Mouse (Mus musculus) limb, embryonic 11.5 days (tissue): ENCODE measurements around the gene Wwox. TPM values are rescaled to one million over a fixed set of nuclear protein-coding genes. Genes with fewer than 3 reads are reported as not detected.
"Not testable (repeated sequence)": the region's sequence is repeated elsewhere in the genome, so short reads cannot be mapped to it uniquely, and the experiment has no call there.

Experiments used
- ATAC-seq: fragments of 200-750 bp; cut with Nextera tagmentation; 2 replicates; pipeline ENCODE4 v1.8.0; 2017; ENCODE audit warnings: low read depth; ENCODE audit not compliant: insufficient number of reproducible peaks, low FRiP score, low TSS enrichment
- DNase-seq: peaks from one replicate; pipeline ENCODE4 v3.0.0-alpha.2; 2015; ENCODE audit warnings: low spot score
- H3K27ac ChIP-seq: fragments of 300-500 bp; sonication (generic); replicated peaks from 2 replicates; pipeline ENCODE4 v1.5.1; 2014; ENCODE audit warnings: low read depth, mild to moderate bottlenecking, low read length
- H3K27me3 ChIP-seq: fragments of 300-500 bp; sonication (generic); 2 replicates; pipeline ENCODE4 v1.6.1; 2014; ENCODE audit warnings: mild to moderate bottlenecking, low read length, mixed read lengths; ENCODE audit not compliant: control insufficient read depth, insufficient read depth
- H3K36me3 ChIP-seq: fragments of 300-500 bp; sonication (generic); 2 replicates; pipeline ENCODE4 v1.6.1; 2014; ENCODE audit warnings: mild to moderate bottlenecking, low read length, moderate library complexity, mixed read lengths; ENCODE audit not compliant: control insufficient read depth, insufficient read depth
- H3K4me1 ChIP-seq: fragments of 300-500 bp; sonication (generic); 2 replicates; pipeline ENCODE4 v1.6.1; 2014; ENCODE audit warnings: low read length, mixed read lengths; ENCODE audit not compliant: control insufficient read depth, insufficient read depth
- H3K4me2 ChIP-seq: fragments of 300-500 bp; sonication (generic); 2 replicates; pipeline ENCODE4 v1.6.1; 2014; ENCODE audit warnings: low read depth, mild to moderate bottlenecking, moderate library complexity; ENCODE audit not compliant: severe bottlenecking
- H3K4me3 ChIP-seq: fragments of 300-500 bp; sonication (generic); 2 replicates; pipeline ENCODE4 v1.5.1; 2014; ENCODE audit warnings: low read depth, low read length
- H3K9ac ChIP-seq: fragments of 300-500 bp; sonication (generic); 2 replicates; pipeline ENCODE4 v1.6.1; 2014; ENCODE audit warnings: mild to moderate bottlenecking, low read length
- H3K9me3 ChIP-seq: fragments of 300-500 bp; sonication (generic); 2 replicates; pipeline ENCODE4 v1.6.1; 2016; ENCODE audit warnings: low read length; ENCODE audit not compliant: control insufficient read depth
- WGBS: fragments of 180-500 bp; shearing (Covaris S2); extraction: QIAGEN DNeasy Blood & Tissue Kit; methylation state at CpG from one replicate; pipeline ENCODE4 v1.1.7; 2014; 5-methylcytosine and 5-hydroxymethylcytosine counted together
- polyA plus RNA-seq: library from polyadenylated mRNA; unstranded; fragments of >200 nt; fragmentation: Nextera tagmentation; extraction: Ambion mirVana; gene quantifications from 2 replicates; pipeline ENCODE4 v1.2.1, GENCODE M21; 2014

Wwox gene
- polyA plus RNA-seq, 1 experiment from 2014 or later = 7.3 TPM

DNA sequence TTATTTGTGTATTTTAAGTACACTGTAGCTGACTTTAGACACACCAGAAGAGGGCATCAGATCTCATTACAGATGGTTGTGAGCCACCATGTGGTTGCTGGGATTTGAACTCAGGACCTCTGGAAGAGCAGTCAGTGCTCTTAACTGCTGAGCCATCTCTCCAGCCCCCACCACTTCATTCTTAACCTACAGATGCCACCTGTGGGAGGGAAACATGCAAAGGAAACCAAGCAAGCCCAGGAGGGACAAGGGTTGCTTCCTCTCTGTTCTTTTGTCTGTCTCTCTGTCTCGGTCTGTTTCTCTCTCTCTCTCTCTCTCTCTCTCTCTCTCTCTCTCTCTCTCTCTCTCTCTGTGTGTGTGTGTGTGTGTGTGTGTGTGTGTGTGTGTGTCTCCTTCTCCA, 388.4 kb downstream of the Wwox start:
- not testable (repeated sequence) for DNase-seq, H3K4me3 ChIP-seq, H3K27ac ChIP-seq, H3K36me3 ChIP-seq, ATAC-seq, H3K9me3 ChIP-seq, H3K27me3 ChIP-seq, H3K9ac ChIP-seq, H3K4me2 ChIP-seq, H3K4me1 ChIP-seq
- WGBS = no CpG with 5 or more reads among the region's 1 CpGs

DNA sequence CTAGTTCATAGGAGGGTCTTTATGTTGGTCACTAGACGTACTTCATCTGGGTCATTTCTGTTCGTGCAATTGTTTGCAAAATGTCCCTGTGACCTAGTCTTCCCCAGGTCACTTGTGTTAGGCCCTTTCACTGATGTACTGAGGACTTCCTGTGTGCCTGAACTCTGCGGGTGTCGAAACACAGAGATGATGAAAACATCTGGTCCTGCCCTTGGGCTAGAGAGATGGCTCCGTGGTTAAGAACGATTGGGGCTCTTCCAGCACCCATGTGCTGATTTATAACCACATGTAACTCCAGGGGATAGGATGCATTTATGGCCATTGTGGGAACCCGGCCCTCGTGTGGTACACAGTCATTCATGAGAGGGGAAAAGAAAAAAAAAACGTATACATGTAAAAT, 392.1 kb downstream of the Wwox start:
- ATAC-seq (no peak), DNase-seq (no peak)
- Histone ChIP-seq H3K9ac (no peak overlapping the region), H3K4me2 (no peak overlapping the region), H3K27me3 (no peaks in the 10 kb centered on the region), H3K36me3 (no peaks in the 10 kb centered on the region), H3K4me3 (no peak overlapping the region), H3K9me3 (no peaks in the 10 kb centered on the region), H3K4me1 (no peaks in the 10 kb centered on the region), H3K27ac (no peak overlapping the region)
- WGBS = 63% methylated on average over 9 of the region's 9 CpGs

DNA sequence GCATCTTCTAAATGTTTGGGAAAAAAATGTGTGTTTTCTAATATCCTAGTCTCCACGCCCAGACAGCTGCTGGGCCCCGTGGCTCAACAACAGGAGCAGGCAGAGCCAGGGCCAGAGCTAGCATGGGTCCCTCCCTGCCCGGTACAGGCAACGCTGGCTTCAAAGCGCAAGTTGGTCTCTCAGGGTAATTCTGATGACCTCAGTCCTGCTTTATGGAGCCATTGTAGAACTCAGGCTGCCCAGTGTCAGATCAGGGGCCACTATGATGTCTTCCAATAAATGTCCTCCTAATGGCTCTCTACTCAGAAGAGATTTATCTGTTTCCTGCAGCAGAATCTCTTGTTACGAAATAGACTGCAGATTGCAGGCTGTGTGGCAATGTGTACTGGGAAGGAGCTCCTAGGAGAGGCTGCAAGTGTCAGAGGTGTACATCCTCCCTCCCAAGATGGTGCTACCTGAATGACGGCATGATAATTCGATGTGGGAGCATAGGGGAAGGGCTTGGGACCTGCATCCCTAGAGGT, 392.9 kb downstream of the Wwox start:
- H3K27ac ChIP-seq = no peak overlapping the region
- DNase-seq (no peak), ATAC-seq (no peak)
- no peaks in the 10 kb centered on the region for H3K9me3 ChIP-seq
- H3K9ac ChIP-seq = no peak overlapping the region
- no peaks in the 10 kb centered on the region for H3K27me3 ChIP-seq
- no peaks in the 10 kb centered on the region for H3K4me1 ChIP-seq
- no peak overlapping the region for H3K4me3 ChIP-seq
- no peak overlapping the region; the same call in 1 of the 2 replicates for H3K4me2 ChIP-seq
- H3K36me3 ChIP-seq = no peaks in the 10 kb centered on the region
- 64% methylated on average over 8 of the region's 8 CpGs for WGBS

DNA sequence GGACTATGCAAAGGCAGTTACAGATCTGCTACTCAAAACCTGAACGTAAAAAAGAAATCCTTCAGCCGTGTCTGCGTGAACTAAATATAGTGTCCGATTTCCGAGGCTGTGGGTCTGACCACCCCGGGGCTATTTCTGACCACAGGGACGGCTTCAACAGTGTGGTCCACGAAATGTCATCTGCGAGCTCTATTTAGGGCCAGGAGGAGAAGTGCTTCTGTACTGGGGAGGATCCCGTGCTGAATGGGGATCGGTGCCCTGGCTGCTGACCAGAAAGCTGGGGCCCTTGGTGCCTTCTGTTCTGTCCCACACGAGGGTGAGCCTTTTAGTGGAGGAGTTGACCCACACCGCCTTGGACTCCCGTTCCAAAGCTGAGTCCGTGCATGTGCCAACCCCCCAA, 395.3 kb downstream of the Wwox start:
- H3K27ac ChIP-seq = no peak overlapping the region
- no peaks in the 10 kb centered on the region for H3K9me3 ChIP-seq
- H3K27me3 ChIP-seq = no peaks in the 10 kb centered on the region
- DNase-seq (no peak), ATAC-seq (no peak)
- H3K4me3 ChIP-seq = no peak overlapping the region
- H3K9ac ChIP-seq = no peak overlapping the region
- no peaks in the 10 kb centered on the region for H3K36me3 ChIP-seq
- no peaks in the 10 kb centered on the region for H3K4me1 ChIP-seq
- H3K4me2 ChIP-seq = no peak overlapping the region
- 86% methylated on average over 15 of the region's 15 CpGs for WGBS

DNA sequence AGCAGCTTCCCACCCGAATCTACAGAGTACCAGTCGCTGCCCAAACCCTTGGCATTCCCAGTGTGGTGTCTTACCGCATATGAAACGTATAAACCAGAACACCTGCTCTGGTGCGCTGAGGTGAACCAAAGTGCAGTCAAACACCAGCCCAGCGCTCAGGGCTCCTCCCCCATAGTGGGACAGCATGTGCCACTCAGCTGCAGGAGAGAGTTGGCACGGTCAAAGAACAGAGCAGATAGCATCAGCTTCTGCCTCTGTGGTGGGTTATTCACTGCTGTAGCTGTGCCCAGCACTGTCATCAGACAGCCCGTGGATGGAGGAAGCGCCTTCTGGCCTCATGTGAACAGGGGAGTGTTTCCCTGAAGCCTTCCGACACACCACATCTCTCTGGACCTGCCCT, 400.5 kb downstream of the Wwox start:
- Histone ChIP-seq H3K27ac (no peak overlapping the region), H3K4me1 (no peaks in the 10 kb centered on the region), H3K4me2 (no peak overlapping the region), H3K9ac (no peak overlapping the region), H3K36me3 (no peaks in the 10 kb centered on the region), H3K27me3 (no peaks in the 10 kb centered on the region), H3K9me3 (no peaks in the 10 kb centered on the region), H3K4me3 (no peak overlapping the region)
- 90% methylated on average over 10 of the region's 10 CpGs for WGBS
- no peak for DNase-seq
- no peak for ATAC-seq

DNA sequence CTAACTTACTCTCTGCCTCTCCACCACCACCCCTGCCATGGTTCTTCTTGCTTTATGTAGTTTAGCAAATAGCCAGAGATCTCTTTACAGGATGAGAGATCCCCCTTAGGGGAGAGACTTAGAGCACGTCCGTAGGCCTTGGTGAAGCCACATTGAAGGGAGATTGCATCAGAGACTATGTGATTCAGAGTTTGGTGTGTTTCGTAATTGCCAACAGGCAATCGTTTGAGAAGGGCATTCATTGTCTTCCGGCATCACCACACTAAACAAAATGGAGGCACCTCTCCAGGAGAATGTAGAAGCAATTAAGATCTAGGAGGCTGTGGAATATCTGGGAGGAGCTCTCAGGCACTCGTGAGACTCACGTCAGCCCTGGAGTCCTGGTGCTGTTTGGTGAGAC, 408.2 kb downstream of the Wwox start:
- H3K27me3 ChIP-seq = no peaks in the 10 kb centered on the region
- 86% methylated on average over 7 of the region's 7 CpGs for WGBS
- no peak for ATAC-seq

DNA sequence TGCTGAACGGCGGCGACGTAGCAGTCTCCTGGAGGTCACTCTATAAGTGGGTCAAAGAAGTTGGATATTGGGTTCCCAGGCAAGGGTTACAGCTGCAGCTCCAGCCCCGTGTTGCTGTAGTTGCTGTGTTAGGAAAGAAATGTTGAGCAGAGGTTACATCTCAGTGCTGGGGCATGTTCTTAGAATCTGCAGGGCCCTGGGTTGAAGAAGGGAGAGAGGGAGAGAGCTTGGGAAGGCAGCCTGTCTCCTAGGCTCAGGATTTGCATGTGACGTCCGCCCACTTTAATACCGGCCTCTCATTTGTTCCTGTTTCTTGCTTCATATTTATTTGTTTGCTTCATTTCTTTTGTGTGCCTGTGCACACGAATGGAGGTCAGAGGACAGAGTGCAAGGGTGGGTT, 410.0 kb downstream of the Wwox start:
- no peaks in the 10 kb centered on the region for H3K9me3 ChIP-seq

More for the DNA sequence above, 408.2 kb downstream of the Wwox start:
- Histone ChIP-seq H3K27ac (no peak overlapping the region), H3K4me2 (no peak overlapping the region), H3K9me3 (no peaks in the 10 kb centered on the region), H3K9ac (no peak overlapping the region), H3K36me3 (no peaks in the 10 kb centered on the region), H3K4me1 (0 out of 2 replicates have a peak, but pooled peaks cover 2% of the 10 kb centered on the region), H3K4me3 (no peak overlapping the region)
- DNase-seq = no peak

DNA sequence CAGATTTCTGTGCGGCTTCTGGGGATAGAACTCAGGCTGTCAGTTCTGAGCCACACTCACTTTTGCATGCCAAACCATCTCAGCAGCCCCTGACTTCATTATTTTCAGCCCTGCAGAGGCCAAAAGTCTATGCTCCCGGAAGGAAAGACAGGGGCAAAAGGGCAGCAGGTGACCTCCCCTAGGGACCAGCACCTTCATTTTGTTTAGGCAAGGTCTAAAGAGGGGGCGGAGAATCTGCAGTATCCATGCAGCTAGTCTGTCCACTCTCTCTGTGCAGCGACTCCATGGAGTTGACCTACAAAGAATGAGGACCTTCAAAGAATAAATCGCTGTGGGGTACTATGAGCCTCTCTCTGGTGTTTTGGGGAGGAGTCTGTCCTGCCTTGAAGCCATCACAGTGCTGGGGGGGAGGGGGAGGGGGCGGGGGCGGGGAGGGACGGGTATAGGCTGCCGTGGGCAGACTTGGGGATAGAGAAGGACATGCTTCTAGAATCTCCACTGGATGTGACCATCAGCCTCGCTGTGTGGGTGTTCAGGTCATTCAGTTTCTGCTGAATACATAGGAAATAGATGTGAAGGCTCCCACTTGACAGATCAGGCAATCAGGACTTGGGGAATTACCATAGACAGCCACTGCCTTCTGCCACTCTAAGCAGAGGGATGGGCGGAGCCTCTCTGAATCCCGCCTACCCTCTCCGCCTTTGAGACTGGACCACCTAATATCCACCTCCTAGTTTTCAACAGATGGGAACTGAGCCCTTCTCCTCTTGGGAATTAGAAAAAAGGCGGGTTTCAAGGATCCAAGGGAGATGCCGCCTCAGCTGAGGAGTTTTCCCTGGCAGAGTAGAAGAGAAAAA, 410.8 kb downstream of the Wwox start:
- 33% methylated on average over 15 of the region's 15 CpGs for WGBS
- ATAC-seq = no peak

More for the DNA sequence above, 410.0 kb downstream of the Wwox start:
- DNase-seq = no peak
- Histone ChIP-seq H3K27me3 (no peaks in the 10 kb centered on the region), H3K4me3 (no peak overlapping the region), H3K36me3 (no peaks in the 10 kb centered on the region), H3K4me1 (0 out of 2 replicates have a peak, but pooled peaks cover 2% of the 10 kb centered on the region), H3K27ac (no peak overlapping the region), H3K4me2 (no peak overlapping the region), H3K9ac (no peak overlapping the region)
- WGBS = 79% methylated on average over 9 of the region's 9 CpGs
- ATAC-seq = no peak

More for the DNA sequence above, 410.8 kb downstream of the Wwox start:
- no peak overlapping the region for H3K9ac ChIP-seq
- H3K36me3 ChIP-seq = no peaks in the 10 kb centered on the region
- no peak overlapping the region for H3K4me3 ChIP-seq
- H3K9me3 ChIP-seq = no peaks in the 10 kb centered on the region
- no peak for DNase-seq
- no peaks in the 10 kb centered on the region for H3K27me3 ChIP-seq
- no peak overlapping the region for H3K27ac ChIP-seq
- no peak overlapping the region for H3K4me2 ChIP-seq
- H3K4me1 ChIP-seq = 0 out of 2 replicates have a peak, but pooled peaks cover 2% of the 10 kb centered on the region
